Mouse (Mus musculus): Measurements from ENCODE around the gene Mical2.

The Mical2 gene

DNA sequence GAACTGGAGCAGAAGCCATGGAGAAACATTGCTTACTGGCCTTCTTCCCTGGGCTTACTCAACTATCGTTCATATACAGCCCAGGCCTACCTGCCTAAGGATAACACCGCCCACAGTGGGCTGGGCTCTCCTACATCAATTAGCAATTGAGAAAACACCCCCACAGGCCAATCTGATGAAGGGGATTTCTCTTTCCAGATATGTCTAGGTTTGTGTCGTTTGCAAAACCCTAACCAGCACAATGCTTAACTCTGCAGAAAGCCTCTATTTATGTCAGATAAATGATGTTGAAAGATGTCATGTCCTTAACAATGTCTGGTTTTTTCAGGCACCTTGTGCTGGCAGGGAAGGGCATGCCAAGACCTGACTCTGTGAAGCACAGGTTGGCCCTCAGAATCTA is 144.3 kb downstream of the Mical2 start:
- no peak for DNase-seq

DNA sequence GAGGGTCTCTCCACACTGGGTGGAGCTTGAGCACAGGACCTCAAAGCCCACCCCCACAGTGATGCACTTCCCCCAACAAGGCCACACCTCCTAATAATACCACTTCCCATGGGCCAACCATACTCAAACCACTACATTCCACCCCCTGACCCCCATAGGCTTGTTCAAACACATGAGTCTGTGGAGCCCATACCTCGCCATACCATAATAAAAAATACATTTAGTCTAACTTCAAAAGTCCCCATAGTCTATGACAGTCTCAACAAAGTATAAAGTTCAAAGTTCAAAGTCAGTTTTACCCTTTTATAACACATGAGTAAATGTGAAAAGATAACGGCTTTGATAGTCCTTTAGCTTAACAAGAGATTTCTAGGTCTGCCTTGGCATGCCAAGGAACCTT is 145.7 kb downstream of the Mical2 start:
- no peak for DNase-seq

DNA sequence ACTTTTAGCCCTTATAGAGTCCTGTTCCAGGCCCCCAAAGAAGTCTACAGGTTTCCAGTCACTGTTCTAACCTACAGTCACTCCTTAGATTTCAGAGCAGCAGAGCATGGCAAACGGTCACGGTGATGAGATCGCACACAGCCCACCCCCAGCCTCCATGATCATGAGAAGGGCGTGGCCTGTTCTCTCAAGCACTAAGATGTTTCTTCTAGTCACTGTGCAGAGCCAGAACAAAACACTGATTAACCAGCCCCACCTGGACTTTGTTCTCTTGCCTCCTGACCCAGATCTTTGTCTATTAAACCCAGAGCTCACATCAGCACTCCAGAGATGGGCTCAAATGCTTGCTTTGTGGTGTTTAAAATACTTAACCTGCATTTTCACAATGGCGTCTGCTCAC is 148.4 kb downstream of the Mical2 start:
- no peak for DNase-seq

DNA sequence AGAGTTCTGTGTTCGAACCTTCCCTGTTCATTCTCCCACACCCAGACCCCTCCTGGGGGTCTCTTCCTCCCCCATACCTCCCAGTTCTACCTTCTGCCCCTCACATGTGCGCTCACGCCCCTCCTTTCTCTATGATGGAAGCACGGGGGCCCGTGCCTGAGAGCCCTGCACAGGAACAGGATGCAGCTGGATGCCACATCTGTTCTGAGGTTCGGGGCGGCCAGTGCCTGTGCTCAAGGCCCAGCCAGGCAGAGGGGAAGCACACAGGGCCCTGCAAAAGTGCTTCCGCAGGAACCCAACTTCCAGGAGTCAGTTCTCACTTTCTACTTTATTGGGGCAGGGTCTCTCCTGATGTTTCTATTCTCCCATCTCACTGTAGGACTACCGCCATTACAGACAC is 149.4 kb downstream of the Mical2 start:
- no peak for DNase-seq

DNA sequence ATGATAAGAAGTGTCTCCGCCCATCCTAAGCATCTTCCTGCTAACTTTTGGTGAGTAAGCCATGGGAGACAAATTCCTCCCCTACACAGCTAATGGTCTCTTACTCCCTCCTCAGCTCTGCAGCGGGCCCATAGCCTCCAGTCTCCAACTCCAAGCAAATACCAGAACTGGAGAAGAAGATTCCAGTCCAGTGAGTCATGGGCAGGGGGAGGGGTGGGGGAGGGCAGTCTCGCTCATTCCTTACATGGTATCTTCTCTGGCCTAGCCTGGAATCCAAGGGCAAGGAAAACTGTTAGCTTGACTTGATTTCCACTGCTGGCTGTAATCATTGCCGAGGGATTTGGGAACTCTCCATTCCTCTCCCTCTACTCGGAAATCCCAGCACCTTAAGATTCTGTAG is 150.2 kb downstream of the Mical2 start:
- no peak for DNase-seq

DNA sequence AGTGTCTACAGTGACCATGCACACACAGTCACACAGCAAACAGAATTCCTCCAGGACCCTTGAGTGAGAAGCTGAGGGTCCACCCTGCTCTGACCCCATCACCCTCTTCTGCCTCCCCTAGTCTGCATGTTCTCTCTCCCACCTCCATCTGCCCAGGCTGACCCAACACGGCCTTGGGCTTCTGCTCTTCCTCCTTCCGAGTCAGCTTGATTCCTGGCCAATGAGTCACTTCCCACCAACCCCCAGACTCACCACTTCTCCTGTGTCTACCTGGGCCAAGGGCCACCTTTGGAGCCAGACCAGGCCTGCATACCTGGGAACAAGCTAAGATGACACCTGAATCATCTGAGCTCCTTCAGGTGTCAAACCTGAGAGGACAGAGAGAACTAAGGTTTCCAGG is 151.0 kb downstream of the Mical2 start:
- DNase-seq, result no peak

DNA sequence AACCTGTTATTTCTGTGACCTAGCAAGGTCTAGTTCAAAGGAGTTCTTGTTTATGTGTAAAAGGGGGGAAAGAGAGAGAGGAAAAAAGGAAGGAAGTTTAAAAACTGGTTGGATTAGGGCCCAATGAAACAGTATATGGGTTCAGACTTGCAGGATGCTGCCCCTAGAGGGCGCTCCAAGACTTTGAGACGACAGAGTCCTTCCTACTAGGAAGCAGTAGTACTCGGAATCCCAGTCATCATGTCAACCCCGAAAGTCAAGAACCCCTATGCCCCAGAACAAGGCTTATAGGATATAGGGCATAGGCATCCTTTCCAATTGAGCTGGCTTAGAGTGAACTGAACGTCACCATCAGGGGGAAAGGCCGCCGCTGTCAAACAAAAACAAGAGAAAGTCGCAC is 151.7 kb downstream of the Mical2 start:
- DNase-seq, result peak; percentile 70 to 81

DNA sequence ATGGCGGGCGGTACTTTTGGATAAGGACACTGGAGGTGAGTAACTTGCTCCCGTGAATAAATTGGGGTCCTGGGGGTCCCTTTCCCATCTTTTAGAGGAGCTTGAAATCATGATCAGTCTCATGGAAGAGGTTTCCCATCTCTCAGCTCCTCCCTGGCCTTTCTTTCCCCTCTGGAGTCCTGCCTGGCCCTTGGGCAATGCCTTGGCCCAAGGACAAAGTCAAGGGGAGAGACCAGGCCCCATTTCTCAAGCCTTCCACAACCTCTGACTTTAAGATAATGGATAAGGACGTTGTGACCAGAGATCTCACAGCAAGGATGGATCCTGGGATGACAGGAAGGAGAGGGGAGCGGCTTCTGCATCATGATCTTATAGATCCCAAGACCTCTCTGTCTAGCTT is 152.4 kb downstream of the Mical2 start:
- DNase-seq, result no peak

DNA sequence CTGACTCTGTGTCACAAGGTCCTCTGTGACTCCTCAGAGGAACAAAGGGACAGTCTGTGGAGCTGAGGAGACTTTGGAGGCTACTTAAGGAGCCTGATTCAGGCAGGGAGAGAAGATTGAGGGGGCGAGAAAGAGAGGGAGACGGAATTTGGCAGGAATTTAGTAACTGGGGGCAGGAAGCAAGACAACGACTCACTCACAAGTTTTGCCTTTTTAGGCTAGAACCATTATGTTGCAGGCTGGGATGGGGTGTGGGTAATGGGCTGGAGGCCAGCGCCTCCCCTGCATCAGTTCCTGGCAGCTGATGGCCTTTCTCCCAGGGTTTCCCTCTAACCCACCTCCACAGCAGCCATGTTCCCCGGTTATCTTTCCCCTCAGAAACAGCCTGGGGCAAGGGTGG is 152.8 kb downstream of the Mical2 start:
- DNase-seq, result no peak

DNA sequence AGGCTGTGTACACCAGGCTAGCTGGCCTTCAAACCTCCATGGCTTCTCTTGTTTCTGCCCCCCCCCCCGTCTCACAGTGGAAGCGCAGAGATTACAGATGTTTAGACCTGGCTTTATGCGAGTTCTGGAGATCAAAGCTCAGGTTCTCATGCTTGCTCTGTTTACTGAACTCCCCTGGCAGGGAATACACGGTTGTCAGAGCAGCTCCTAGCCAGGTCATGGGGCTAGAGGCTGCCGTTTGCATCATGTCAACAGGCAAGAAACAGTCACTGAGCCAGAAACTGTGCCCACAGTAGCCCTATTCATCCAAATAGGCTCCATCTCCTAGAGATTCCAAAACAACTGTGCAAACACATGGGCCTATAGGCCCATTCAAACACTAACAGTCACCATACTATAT is 160.9 kb downstream of the Mical2 start:
- no peak for DNase-seq

DNA sequence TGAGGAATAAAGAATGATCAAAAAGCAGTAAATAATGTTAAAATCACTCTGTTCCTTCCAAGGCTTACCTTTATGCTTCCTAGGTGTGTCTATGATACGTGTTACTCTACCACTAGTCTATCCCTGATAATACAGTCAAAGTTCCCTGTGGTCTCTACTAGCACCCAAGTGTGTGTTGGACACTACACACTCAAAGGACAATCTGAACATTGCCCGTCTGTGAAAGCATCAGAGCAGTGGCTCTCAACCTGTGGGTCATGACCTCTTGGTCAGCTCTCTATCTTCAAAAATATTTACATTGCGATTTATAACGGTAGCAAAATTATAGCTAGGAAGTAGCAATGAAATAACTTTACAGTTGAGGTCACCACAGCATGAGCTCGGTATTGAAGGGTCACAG is 162.2 kb downstream of the Mical2 start:
- no peak for DNase-seq

DNA sequence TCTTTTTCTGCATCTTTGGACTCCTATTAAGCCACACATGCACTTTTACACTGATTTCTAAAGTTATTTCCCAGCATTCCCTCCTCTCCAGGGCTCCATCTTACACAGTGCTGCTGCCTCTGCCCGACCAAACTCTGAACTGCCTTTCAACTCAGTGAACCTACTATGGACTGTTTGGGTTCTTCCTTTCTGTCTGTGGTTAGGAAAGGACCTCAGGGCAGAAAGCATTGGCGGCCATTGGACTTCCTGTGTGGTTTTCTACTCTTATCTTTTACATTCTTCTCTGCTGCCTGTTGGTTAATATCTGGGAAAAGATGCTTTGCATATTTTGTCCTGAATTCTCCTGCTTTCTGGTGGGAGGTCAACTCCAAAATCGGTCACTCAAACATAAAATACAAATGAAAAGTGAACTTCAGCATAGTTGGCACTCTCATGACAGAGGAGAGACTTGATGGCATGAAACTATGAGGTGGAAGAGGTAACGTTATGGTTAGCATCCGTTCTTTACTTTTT is 162.8 kb downstream of the Mical2 start:
- no peak for DNase-seq

DNA sequence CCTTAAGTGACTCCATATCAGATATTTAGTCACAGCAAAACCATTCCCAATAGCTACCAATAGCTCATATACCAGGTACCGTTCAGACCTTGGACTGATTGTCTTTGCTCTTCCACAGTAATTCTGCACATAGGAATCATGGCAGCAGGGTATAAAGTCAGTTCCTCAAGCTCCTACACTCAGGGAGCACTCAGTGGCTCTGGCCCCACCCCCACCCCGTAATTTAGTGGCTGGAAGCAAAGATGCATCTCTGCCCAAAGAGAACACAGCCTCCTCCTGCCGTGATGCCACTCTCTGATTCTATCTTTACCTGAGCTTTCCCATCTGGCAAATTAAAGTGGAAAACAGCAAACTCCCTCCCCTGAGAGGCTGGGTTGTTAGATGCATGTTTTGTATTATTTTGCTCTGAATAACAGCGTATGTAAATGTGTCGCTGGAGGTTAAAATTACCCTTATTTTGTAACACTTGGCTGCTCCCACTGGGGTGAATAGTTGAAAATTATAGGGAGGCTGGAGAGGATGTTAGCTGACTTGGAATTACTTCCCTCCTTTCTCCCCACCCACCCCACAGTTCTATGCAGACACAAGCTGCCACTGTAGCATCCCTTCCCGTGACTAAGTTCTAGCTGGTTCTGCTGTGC is 164.1 kb downstream of the Mical2 start:
- DNase-seq, result no peak

DNA sequence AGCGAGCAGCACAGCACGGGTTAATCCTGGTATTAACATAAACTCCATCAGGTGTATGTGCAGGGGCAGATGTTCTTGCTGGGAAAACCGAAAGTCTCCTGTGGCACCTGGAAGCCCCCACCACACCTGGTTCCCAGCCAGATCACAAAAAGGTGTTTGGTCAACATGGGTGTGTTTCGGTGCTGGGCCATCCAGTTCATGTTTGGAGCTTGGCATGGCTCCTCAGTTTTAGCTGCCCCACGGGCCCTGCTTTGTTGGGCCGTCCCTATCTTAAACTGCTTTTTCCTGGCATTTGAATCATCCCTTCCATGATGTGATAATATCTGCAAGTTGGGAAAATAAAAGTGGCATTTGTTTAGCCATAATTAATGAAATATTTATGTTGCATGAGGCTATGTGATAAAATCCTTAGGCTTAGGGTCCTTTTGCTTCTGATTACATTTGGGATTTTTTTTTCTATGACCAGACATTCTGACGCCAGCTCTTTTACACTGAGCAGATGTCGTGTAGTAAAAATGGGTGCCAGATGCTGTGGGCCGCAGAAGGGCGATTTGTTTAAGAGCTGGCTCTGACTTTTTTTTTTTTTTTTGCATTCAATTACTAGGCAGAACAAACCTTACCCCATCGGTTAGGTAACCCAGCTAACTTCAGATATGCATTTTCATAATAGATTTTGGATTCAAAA is 164.7 kb downstream of the Mical2 start:
- no peak for DNase-seq

DNA sequence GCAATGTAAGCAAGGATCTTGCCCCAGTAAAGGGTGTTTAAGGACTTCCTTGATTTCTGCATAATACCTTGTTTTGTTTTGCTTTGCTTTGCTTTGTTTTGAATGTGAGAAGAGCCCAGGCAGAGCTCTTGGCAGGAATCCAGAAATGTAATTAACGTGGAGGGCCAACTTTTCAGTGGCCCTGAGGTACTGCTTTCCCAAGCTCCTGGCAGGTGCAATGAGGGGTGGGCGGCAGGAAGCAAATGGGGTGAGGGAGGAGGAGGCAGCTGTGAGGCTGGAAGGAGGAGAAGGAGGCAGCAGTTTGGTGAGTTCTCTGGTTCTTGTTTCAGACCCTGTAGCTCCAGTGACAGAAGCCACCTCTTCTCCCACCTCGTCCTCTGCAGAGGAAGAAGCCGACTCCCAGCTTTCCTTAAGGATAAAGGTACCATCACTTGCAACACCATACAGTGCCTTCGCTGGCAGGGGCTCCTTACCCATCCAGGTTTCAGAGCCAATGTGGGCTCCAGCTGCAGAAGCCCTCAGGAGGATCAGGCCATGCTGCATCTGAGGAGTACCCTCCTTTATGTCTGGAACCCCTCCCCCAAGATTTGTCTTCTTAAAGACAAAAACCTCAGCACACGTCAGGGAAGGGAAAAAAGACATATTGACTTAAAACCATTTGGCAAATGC is 165.4 kb downstream of the Mical2 start:
- no peak for DNase-seq

DNA sequence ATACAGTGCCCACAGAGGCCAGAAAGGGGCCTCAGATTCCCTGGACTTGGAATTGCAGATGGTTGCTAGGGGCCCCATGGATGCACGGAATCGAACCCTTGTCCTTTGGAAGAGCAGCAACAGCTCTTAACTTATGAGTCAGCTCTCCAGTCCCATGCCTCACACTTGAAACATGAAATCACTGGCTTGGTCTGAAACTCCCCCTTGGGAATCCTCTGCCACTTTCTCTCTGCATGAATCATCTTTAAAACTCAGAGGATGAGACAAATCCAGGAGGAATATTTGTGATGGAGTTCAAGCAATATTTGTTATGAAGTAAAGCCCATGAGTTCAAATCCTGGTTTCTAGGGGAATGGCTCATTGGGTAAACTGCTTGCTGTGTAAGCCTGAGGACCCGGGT is 172.1 kb downstream of the Mical2 start:
- DNase-seq, result no peak

DNA sequence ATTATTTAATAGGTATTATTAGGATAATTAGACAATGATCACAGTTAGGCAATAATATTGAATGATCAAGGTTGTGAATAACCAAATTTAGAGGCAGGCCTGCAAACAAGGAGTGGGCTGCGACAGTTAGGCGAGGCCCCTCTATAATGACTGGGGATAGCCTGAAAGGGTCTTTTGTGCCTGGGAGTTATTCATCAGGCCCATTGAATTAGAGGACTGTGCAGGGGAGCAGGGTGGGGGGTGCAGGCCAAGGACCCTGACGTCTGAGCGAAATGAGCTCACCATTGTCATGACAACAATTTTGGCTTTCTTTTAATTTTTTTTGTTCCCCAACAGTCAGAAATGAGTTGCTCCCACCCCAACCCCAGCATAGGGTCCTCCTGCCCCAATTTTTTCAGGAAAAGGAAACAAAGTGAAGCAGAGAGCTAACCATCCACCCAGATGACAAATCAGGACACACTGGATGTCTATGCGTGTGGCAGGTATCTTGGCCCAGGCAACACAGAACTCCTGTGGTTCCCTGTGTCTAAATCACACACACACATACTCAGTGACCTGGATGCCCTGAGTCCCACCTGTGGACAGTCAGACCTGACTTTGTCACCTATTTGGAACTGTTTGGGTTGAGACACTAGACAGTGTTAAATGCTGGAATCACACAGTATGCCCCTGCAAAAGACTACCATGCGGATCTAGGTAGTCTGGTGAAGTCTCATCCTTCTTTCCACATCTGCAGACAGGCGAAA is 173.9 kb downstream of the Mical2 start:
- no peak for DNase-seq

DNA sequence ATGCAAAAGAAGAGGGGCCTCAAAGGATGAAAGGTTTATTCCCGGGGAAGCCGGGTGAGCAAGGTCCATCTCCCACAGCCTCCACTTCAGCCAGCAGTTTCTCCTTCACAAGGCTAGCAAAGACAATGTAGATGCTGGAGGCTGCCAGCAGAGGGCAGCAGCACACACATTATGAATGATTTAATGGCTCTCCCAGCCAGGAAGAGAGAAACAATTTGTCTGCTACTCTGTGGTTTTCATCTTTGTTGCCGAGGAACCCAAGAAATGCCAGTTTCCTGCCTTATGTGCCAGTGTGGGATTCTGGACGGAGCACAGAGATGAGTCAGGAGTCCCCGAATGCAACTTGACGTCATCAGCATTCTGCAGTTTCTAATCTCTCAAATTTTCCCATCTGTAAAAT is 174.5 kb downstream of the Mical2 start:
- DNase-seq, result peak; percentile 68 to 82

DNA sequence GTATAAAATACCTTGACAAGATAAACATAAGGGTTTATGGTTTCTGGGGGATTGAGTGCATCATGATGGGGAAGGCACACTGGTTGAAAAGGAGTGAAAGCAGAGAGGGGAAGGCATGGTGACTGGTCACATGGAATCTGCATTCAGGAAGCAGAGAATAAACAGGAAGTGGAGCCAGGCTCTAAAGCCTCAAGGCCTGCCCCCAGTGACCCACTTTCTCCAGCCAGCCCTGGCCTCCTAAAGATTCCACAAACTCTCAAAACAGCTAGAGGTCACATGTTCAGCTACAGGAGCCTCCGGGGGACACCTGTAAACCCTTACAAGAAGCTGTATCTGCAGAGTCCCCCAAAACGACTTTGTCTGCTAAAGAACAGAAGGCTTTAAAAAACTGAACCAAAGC is 179.4 kb downstream of the Mical2 start:
- DNase-seq, result no peak

DNA sequence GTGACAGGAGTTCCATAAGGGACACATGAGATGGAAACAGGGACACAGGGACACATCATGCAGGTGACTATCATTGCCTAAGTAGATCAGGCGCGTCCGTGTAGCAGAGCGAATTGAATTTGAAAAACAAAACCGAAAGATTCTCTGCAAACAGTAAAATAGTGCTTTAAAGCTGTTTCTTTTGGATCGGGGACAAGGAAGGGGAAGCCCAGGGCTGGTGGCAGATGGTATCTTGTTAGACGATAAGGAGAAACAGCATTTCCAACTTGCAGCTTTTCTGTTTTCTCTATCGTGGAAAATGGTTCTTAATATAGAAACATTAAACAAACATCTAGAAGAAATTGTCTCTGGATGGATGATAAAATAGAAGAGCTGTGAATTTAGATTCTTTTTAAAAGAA is 179.9 kb downstream of the Mical2 start:
- no peak for DNase-seq

DNA sequence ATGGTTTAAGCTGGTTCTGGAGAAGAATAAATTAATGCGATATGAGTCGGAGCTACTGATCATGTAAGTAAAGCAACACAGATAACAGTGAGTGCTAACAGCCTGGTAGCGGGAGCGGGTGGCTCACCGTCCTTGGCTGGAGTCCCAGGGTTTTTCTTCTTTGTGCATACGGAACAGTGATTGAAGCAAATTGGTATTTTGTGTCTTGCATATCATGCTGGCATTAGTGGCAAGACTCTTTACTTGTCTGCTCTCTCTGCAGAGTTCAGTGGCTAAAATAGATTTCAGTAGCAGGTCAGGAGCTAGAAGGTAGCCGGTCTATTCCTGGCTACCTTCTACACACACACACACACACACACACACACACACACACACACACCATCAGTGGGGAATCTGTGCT is 181.9 kb downstream of the Mical2 start:
- DNase-seq, result peak in 1 of 2 experiments; percentile 14

DNA sequence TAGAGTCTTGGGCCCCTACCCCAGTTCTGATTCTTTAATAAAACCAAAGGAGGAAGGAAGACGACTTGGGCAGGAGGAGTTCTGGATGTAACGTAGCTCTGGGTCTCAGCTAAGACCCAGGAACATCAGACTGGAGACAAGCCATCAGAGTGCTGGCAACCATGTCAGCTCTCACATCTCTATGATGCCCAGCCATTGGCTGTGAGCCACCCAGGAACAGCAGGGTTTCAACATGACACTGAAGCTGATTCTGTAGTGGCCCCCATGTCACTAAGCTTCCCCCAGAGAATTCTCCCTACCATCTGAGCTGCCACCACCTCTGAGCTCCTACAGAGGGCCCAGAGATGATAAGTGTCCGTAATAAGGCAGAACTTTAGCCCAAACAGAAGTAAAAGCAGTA is 184.3 kb downstream of the Mical2 start:
- DNase-seq, result no peak

DNA sequence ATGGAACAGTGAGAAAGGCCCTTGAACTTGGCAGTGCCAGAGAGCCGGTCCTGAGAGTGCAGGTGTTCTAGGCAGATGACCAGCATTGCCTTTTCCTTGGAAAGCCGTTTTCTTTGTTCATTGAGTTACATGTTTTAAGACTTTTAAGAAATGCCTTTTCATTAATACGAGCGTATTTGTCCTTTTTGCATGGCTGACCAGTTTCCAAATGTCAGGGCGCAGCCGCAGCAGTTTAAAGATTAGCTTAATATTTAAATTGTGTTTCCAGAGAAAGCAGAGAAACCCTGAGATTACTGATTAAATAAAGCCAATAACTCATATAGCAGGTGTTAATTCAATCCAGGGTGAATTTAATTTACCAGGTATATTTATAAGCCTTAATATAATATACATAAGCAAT is 187.6 kb downstream of the Mical2 start:
- DNase-seq, result no peak
